Mouse (Mus musculus): Measurements from ENCODE around the gene Utp11.

Gene Utp11

DNA sequence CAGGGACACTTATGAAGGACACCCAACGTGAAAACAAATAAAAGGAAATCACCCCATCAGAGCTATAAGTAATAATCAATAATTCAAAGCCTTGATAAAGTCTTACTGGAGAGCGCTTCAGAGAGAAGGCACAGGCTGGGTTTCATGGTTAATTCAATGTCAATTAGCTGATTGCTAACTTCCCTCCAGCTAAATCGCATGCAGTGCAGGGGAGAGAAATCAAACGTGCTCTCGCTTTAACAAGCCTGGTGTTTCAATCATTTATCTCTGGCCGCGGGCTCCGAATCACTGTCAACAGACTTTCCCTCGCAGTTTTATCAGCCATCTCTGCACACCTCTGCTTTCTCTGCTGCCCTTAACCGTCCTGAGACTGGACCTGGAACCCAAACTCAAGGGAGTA is 60.5 kb downstream of the Utp11 start:
- no peak for DNase-seq (ENCODE audit: low spot score in 2 of 2)

DNA sequence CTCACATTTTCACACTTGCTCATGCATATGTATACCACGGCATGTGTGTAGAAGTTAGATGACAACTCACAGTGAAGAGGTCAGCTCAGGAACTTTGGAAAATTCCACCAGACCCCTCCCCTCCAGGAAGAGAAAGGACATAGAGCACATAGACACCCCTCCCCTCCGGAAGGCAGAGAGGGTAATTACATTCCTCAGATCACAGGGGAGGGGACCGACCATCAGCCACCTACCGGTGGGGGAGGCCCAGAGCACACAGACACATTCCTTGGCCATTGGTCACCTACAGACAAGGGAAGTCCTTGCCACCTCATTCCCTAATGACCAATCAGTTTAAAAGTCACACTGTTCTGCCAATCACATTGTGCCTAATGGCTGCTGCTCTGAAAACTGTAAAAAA is 61.9 kb downstream of the Utp11 start:
- no peak for DNase-seq (ENCODE audit: low spot score in 2 of 2)

Measured in cerebellum, postnatal 4 days (tissue).